Mouse (Mus musculus): Measurements from ENCODE around the gene Plekhb2.

Gene Plekhb2

DNA sequence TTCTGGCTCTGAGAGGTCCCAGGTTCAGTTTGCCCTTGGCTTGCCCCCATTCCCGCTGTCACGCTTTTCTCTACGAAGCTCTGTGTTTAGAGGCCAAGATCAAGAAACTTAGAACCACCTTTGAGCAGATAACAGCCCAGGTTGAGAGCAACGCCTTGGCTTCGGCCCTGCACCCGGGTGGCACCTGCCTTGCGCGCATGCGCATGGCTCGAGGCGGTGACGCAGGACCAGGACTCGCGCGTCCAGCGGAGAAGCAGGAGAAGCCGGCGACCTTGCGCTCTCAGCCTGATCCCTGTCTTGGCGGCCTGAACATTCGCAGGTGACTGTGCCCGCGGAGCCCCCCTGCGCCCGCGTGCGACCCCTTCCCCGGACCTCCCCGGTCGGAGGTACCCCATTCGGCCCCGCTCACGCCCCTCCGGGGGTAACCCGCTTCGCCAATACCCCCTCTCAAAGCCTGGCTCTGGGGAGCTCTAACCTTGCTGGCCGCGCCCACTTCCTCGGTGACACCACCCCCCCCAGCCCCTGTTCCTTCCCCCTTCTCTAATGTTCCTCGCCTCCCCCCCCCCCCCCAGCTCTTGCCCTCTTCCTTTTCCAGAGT lies at the start of gene Plekhb2:
Plekhb2 (plus strand) TSS at position 232 of the 598 bp plus-strand sequence.
- peak; percentile 78 to 88 for DNase-seq (ENCODE audit: low spot score in 2 of 2)

DNA sequence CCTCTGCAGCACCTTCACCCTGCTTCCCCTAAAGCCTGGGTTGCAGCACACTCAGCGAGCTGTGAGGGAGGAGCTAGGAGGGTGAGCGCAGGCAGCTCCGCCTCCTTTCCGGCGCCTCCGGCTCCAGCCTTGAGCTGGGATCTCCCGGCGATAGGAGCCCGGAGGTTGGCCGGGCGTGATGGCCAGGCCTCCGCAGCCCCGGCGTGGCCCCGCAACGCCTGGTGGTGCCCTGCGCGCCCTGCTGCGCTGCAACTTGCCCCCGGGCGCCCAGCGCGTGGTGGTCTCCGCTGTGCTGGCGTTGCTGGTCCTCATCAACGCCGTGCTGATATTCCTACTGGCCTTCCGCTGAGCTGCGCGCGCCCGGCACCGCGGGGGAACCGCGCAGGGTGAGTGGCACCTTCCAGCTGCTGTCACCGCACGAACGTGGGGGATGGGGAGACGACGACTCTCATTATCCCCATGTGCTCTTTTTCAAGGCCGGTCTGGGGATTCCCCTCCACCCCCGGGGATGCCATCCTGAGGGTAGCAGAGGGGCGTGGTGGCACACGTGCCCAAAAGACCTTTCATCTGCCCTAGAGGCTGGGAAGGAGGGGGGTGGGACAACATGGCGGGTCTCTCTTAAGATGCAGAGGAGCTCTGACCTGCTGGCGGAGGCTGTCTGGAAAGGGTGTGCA lies 48.0 kb upstream of the Plekhb2 start:
- peak; percentile 40 to 62 for DNase-seq (ENCODE audit: low spot score in 2 of 2)

DNA sequence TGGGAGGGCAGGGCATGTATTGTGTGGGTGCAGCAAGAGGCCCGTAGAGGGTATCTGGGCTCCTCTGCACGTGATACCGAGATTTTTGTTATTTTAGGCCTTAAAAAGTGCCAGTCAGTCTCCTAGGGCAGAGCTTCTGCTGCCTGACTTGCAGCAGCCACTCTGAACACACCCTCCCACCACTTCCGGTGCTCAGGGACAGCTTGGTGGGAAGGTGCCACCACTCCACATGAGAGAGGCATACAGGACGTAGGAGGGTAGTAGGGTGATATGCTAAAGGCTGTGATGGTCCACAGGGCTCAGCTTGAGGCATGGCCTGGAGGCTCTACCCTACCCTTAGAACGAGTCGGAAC lies 47.5 kb upstream of the Plekhb2 start:
- no peak for DNase-seq (ENCODE audit: low spot score in 2 of 2)

DNA sequence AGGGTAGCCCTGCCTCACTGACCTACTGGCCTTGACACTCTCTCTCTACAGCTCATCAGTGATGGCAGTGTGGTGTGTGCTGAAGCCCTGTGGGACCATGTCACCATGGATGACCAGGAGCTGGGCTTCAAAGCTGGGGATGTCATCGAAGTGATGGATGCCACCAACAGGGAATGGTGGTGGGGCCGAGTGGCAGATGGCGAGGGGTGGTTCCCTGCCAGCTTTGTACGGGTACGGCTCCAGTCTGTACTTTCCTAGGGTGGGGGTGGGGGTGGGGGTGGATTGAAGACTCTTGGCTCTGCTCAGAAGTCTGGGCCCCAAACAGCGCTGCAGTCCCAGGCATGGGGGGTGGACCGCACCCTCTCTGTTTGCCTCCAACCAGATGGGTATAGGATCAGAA lies 44.9 kb upstream of the Plekhb2 start:
- DNase-seq (ENCODE audit: low spot score in 2 of 2), result no peak

DNA sequence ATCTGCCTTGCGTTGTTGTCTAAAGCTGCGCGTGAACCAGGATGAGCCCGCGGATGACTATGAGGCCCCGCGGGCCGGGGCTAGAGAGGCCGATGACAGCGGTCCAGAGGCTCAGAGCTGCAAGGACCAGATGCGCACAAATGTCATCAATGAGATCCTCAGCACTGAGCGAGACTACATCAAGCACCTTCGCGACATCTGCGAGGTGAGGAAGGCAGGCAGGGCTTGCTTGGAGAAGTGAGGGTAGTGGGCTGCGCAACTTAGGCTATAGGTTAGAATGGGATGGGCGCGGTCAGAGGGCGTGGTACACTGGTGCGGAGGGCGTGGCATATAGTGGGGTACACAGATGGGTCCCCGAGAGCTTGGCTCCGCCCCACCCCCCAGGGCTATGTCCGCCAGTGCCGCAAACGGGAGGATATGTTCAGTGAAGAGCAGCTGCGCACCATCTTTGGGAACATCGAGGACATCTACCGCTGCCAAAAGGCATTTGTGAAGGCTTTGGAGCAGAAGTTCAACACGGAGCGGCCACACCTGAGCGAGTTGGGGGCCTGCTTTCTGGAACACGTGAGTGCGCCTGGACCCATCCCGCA lies 43.8 kb upstream of the Plekhb2 start:
- DNase-seq (ENCODE audit: low spot score in 2 of 2), result no peak

DNA sequence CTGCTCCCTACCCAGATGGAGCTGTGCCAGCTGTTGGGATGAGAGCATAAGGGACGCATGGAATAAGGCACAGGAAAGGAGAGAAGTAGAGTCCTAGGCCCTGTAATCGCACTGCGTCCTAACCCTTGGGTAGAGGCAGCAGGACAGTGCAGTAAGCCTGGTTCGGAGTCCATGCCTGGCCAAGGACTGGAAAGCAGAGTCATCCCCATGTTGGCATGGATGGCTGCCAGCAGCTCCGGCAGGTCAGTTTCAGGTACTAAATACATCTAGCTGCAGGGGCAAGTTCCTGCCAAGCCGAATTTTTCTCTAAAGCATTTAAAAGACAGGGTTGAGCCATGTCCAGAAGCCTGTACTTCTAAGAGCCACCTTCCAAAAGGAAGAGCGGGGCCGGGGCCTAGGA lies 41.3 kb upstream of the Plekhb2 start:
- no peak for DNase-seq (ENCODE audit: low spot score in 2 of 2)

DNA sequence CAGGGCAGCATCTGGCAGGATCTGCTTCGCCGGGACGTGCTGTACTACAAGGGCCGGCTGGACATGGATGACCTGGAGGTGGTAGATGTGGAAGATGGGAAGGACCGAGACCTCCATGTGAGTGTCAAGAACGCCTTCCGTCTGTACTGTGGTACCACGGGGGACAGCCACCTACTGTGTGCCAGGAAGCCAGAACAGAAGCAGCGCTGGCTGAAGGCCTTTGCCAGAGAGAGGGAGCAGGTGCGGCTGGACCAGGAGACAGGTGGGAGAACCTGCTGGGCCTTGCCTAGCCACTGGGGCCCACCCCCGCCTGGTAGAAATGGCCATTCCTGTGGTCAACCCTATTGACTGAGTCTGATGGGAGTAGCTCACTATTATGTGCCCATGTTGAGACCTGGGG lies 39.5 kb upstream of the Plekhb2 start:
- DNase-seq (ENCODE audit: low spot score in 2 of 2), result no peak

DNA sequence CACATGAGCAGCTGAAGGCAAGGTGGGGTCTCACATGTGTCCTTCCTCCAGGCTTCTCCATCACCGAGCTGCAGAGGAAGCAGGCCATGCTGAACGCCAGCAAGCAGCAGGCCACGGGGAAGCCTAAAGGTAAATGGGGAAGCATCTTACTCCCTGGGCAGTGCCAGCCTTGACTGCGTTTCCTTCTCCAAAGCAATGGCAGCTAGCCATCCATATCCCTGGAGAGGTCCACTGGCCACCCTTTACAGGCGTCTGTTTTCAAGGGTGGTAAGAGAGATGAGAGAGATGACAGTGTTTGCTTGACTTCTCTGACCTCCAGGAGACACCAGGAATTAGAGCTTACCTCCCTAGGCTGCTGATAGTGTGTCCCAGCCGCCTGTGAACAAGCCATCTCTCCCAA lies 38.7 kb upstream of the Plekhb2 start:
- no peak for DNase-seq (ENCODE audit: low spot score in 2 of 2)

DNA sequence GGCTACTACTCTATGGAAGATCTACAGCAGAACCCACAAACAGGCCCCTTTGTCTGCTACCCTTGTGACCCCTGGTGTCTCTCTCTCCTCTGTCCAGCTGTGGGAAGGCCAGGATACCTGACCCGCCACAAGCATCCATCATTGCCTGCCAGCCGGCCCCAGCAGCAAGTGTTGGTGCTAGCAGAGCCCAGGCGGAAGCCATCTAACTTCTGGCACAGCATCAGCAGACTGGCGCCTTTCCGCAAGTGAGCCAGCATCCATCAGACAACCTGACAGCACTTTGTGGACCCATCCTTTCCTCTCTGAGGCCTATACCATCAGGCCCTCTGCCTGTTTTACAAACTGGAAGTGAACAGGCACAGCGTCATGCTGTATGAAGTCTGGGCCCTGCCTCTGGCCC lies 38.2 kb upstream of the Plekhb2 start:
- DNase-seq (ENCODE audit: low spot score in 2 of 2), result no peak

DNA sequence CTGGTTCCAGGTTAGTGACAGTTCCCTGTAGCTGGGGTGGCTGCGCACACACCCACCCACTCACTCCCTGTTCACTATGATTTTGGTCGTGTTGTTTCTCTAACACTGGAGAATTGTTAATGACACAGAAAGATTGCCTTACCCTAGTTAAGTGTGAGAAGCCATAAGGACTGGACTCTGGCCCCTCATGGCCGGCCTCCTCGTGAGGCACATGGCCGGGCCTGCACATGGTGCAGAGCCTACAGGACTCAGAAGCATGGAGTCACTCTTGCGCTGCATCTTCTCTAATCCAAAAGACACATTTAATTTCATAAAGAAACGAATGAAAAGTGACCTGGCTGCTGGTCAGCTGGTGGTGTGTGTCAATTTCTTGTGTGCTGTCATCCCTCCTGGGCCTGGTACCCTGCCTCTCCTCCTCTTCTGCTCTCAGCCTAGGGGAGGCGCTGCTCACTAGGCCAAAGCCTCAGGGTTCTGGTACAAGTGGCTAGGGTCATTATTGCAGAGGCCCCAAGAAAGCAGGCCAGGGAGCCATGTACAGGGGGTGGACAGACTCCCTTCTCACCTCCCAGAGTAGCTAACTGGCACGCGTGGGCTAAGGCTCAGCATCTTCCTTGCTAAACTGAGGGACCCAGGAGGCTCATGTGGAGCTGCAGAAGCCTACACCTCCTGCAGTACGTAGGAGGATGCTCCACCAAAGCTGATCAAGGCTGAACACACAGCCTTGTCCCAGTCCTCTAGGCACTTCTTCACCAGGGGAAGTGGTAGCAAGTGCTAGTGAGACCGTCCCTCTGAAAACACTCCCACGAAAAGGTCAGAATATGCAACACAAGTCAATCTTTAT lies 37.1 kb upstream of the Plekhb2 start:
- no peak for DNase-seq (ENCODE audit: low spot score in 2 of 2)

DNA sequence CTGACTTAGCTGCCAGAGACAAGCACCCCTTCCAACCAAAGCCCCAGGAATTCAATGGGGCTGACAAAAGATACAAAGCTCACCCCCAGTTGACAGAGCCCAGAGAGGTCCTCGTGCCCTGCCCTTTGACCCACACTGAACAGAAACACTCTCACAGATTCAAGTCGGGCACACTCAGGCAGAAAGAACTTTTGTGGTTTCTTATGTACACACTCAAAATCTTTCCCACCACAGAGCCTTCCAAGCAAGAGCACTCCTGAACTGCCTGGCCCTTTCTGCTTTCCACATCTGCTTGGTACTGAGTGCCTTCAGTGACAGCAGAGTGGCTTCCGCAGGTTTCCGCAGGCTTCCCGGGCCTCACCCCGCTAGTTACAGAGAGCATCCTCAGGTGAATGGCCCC lies 33.9 kb upstream of the Plekhb2 start:
- DNase-seq (ENCODE audit: low spot score in 2 of 2), result no peak

DNA sequence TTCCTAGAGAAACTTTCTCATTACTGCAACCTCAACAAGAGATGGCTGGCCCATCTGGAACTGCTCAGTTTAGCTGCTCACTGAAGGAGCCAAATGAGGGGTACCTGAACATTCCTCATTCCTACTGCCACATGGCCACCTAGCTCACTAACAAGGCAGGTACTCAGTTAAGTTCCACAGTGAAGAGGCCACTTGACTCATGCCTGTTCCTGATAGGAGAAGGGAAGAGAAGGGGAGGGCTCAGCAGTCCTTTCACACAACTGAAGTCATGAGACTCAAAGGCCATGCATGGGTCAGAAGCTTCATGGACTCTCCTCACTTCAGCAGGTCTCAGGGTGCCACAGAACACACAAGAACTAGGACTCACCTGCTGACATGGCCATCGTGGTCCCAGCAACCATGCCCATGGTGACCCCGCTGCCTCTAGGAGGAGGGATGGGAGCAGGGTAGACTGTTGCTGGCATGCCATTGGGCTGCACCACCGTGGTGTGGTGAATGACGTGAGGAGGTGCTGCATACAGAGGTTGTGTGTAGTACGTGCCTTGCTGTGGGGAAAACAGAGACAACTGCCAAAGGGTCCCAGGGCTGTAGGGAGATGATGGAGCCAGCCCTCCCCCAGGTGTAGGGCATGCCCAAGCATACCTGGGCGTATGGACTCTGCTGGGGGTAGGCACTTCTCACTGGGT lies 30.4 kb upstream of the Plekhb2 start:
- no peak for DNase-seq (ENCODE audit: low spot score in 2 of 2)

DNA sequence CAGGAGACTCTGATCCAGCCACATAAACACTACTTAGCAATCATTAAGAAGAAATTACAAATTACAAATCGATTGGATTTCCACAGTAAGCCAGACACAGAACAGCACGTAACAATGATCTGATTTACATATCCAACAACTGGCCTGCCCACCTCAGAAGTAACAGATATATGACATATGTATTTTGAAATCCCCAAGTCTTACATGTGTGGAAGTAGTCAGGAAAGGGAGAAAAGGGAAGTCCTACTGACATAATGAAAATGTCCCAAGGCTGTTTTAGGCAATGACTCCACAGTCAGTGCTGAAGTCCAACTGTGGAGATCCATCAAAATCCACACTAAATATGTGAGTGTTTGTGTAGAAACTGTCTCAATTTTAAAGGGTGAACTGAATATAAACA lies 28.4 kb upstream of the Plekhb2 start:
- no peak for DNase-seq (ENCODE audit: low spot score in 2 of 2)

DNA sequence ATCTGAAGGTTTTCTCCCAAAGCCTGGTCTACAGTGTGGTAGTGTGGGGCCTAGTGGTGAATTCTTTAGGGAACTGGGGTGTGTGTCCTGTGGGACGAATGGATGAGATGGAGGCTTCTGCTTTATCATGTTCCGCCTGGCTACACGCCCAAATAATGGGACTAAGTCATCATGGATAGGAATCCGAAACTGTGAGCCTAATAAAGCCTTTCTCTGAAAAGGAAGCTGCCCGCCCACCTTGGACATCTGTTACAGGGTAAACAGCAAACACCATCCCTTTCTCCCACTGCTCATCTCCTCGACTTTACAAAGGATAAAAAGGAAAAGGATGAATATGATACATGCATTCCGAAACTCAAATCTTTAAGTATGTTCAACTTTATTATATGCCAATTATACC lies 27.8 kb upstream of the Plekhb2 start:
- no peak for DNase-seq (ENCODE audit: low spot score in 2 of 2)

DNA sequence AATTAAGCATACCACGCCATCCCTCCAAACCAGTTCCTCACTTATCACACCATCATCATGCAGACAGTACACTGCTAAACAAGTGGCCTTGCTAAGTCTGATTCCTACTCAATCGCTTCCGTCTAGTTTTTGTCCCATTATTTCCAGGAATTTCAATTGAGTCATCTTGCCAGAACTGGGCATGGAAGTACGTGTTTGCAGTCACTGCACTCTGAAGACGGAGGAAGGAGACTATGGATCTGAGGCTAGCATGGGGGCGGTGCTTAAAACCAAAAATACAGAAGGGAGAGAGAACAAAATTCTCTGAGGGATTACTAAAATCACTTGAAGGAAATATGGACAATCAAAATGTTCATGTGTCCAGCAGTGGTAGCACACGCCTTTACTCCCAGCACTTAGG lies 27.0 kb upstream of the Plekhb2 start:
- DNase-seq (ENCODE audit: low spot score in 2 of 2), result no peak

DNA sequence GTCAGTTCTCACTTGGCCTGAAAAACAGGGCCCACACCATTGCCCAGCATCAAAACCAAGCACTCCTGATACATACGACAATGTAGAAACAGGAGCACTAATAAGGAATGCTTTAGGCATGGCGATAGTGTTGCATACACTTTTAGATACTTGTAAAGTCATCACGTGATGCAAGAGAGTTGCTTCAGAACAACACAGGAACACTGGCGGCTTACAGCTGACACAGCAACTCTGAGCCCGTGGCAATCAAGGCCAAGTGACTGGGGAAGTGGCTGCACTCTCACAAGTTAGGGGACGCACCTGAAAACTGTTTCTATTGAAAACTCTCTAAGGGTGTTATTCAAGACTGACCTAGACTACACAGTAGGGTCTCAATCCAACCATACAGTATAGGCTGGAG lies 26.4 kb upstream of the Plekhb2 start:
- DNase-seq (ENCODE audit: low spot score in 2 of 2), result no peak

DNA sequence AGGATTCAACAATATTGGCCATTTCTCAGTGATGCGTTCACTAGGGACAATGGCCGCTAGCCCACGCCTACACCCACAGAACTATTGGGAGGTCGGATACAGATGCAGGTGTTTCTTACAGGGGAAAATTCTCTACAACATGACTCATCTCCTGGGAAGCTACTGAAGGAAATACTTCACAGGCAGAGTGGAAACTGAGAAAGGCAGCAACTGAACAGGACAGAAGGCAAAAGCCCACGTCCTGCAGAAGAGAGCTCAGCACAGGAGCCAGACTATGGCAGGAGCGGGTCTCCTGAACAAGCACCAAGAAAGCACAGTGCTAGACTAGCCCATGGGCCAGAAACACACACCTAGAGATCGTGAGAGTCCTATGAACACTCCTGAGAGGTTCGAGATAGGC lies 25.6 kb upstream of the Plekhb2 start:
- DNase-seq (ENCODE audit: low spot score in 2 of 2), result no peak

DNA sequence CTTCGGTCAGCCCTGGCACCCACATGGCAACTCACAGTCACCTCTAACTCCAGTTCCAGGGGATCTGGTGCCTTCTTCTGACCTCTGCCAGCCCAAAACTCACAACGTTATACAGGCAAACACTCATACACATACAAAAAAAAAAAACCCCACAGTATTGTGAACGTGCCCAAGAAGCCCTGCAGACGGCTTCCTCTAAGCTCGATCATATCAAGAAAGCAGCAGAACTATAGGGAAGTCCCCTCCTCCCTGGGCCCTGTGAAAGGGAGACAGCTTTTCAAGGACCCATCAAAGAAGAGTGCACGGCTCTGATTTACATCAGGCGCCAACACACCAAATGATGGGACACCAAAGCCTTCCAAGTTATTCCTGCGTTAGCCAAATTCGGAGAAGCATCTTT lies 23.9 kb upstream of the Plekhb2 start:
- DNase-seq (ENCODE audit: low spot score in 2 of 2), result no peak

DNA sequence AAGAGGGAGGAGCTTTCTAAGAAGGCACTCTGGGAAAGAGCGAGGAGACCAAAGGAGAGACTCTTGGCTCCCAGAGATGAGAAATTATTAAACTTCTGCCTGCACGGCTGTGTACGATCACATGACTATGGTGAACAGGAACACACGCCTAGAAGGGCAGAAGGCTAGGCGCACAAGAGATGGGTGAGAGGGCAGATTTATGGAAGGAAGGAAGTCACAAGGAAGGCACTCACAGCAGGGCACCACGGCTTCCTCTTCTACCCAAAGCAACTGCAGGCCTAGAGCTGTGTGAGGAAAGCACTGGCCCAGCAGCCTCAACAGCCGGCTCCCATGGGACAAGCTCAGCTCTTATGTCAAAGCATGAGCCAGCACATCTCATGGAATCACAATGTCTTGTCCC lies 21.9 kb upstream of the Plekhb2 start:
- no peak for DNase-seq (ENCODE audit: low spot score in 2 of 2)

DNA sequence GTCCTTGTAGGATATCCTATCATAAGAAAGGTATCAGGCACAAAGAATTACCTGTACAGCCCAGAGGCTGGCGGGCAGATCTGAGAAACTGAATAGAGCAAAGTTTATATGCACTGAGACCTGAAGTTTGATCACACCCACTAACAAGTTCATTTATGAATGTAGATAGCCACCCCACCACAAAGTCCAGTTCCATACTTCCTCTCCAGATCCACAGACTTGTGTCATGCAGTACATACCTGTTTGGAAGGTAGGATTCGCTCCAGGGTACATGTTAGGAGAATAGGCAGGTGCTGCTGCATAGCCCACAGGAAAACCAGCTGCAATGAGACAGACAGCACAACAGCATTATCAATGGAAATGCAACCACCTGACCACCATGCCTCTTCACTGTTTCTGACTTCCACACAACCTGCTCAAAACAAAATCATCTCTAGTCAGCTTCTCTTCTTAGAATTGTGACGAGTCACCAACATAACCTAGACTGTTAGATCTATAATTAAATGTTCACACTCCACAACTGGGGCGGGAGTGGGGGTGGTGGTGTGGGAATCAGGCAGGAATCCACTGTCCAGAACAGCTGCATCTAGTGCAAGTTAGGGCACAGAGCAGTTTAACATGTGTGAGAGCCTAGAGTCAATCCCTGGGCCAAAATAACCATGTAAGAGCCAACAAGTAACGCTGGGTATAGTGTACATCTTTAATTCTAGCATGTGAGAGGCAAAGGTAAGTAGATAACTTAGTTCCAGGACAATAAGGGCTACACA lies 21.1 kb upstream of the Plekhb2 start:
- no peak for DNase-seq (ENCODE audit: low spot score in 2 of 2)

DNA sequence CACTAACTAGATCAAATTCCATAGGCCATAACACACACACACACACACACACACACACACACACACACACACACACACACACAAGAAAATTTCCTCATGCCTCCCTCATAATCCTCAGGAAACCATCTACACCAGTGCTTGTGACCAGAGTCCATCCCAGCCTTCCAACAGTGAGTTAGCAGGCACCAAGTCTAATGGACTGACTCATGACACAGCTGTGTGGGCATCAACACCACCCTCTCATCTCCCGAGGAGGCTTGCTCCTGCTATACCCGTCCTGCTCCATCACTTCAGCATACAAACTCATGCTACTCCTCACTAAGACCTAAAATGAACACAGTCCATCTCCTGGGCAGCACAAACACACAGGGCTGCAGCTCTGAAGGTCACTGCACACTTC lies 18.8 kb upstream of the Plekhb2 start:
- DNase-seq (ENCODE audit: low spot score in 2 of 2), result no peak

All from urinary bladder, postnatal 36 days (tissue).